Mouse (Mus musculus): ENCODE results near the gene Efcab2.

DNA sequence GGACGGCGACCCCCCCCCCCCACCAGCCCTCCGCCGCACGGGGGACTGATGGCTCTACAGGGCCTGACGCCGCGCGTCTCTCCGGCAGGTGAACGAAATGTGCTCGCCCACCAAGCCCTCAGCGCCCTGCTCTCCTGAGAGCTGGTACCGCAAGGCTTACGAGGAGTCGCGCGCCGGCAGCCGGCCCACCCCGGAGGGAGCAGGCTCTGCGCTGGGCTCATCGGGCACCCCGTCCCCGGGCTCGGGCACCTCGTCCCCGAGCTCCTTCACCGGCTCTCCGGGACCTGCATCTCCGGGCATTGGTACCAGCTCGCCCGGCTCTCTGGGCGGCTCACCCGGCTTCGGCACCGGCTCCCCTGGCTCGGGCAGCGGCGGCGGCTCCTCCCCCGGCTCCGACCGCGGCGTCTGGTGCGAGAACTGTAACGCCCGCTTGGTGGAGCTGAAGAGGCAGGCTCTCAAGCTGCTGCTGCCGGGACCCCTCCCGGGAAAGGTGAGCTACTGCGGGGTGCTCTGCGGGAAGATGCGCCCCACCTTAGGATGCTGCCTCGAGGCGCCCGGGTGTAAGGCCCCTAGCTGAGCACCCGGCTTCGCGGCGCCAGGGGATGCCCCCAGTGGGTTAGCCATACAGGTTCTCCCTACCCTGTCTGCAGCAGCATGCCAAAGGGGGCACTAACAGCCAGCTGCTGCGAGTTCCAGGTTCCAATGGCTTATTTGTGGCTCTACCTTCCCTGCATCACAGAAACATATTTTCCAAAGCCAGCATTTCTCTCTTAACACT, 124.6 kb downstream of the Efcab2 start:
- TF ChIP-seq GATA1 (IDR thresholded peaks at IDR 0.05; ENCODE audit: borderline replicate concordance, low read length): no peak
- no peak for TF ChIP-seq FLI1 (IDR thresholded peaks at IDR 0.05; ENCODE audit: low read length)

Data from megakaryocyte, embryonic 14.5 days (primary cell).